Mouse (Mus musculus): Measurements from ENCODE around the gene Mrpl4. TPM values are rescaled to one million over a fixed set of nuclear protein-coding genes. Genes with fewer than 3 reads are reported as not detected.

The Mrpl4 gene
- total RNA-seq, 1 experiment, result 80.8 TPM

DNA sequence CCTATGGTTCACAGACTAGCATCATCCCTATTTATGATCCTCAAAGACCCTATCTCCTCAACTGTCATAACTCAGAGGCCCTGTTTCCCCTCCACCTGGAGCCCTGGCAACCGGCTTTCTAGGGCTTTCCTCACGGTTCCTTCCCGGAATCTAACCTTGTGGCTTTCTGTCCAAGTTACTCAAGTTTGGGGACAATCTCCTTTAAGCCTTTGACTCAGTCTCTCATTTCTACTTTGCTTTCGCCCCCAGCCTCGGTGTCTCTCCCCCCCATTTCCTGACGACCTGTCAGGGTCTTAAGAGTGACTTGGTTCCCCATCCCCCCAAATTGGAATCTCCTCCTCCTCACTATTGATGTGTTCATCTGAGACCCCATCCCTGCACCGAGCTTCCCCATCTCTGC lies 30.0 kb downstream of the Mrpl4 start:
- Histone ChIP-seq H3K4me3 (ENCODE audit: insufficient read depth in 1 of 2, low read depth in 1 of 2, low read length in 2 of 2, poor library complexity in 1 of 2, severe bottlenecking in 1 of 2) (peak overlapping the region; percentile 67 to 85), H3K4me1 (ENCODE audit: control insufficient read depth in 2 of 2, insufficient read depth in 2 of 2, low read length in 2 of 2, poor library complexity in 1 of 2) (peaks cover 8 to 46% of the 10 kb centered on the region in 2 experiments), H3K9ac (ENCODE audit: insufficient read depth, low read depth, low read length, poor library complexity, severe bottlenecking) (no peak overlapping the region; the same call in 1 of the 2 replicates), H3K27ac (ENCODE audit: insufficient read depth, low read depth, low read length, poor library complexity, severe bottlenecking) (no peak overlapping the region), H3K9me3 (ENCODE audit: control insufficient read depth, insufficient read depth, low read depth, low read length) (no peaks in the 10 kb centered on the region), H3K36me3 (ENCODE audit: control insufficient read depth, insufficient read depth, low read length, poor library complexity, severe bottlenecking) (peaks cover 8% of the 10 kb centered on the region)
- in situ Hi-C loops (cut with MboI; ENCODE audit: low sequenced_read_pairs in 2 of 2, unreplicated experiment in 2 of 2), result no loop called here
- DNase-seq (ENCODE audit: low read depth, low spot score), result no peak
- no peak for TF ChIP-seq ZC3H11A (IDR thresholded peaks at IDR 0.05; ENCODE audit: borderline replicate concordance, low read depth, low read length)
- no peak for TF ChIP-seq CHD2 (IDR thresholded peaks at IDR 0.05; ENCODE audit: low read depth, low read length)
- no peak for TF ChIP-seq MAFK (IDR thresholded peaks at IDR 0.05; ENCODE audit: insufficient read depth, low read depth, low read length)
- TF ChIP-seq HCFC1 (IDR thresholded peaks at IDR 0.05; ENCODE audit: borderline replicate concordance, insufficient read depth, low read length), result no peak
- no peak for TF ChIP-seq ZNF384 (IDR thresholded peaks at IDR 0.05; ENCODE audit: low read depth, low read length)

DNA sequence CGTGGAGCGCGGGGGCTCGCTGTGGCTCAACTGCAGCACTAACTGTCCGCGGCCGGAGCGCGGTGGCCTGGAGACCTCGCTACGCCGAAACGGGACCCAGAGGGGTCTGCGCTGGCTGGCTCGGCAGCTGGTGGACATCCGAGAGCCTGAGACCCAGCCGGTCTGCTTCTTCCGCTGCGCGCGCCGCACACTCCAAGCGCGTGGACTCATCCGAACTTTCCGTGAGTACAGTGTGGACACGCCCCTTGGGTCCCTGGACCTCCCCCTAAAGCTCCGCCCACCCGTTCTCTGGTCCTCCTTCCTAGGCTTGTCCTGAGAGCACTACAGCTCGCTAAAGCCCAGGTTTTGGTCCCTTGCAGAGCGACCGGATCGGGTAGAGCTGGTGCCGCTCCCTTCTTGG lies 30.6 kb downstream of the Mrpl4 start:
- Histone ChIP-seq H3K4me3 (ENCODE audit: insufficient read depth in 1 of 2, low read depth in 1 of 2, low read length in 2 of 2, poor library complexity in 1 of 2, severe bottlenecking in 1 of 2) (peak overlapping the region; percentile 61 to 85), H3K27ac (ENCODE audit: insufficient read depth, low read depth, low read length, poor library complexity, severe bottlenecking) (no peak overlapping the region), H3K4me1 (ENCODE audit: control insufficient read depth in 2 of 2, insufficient read depth in 2 of 2, low read length in 2 of 2, poor library complexity in 1 of 2) (peaks cover 6 to 46% of the 10 kb centered on the region in 2 experiments), H3K9ac (ENCODE audit: insufficient read depth, low read depth, low read length, poor library complexity, severe bottlenecking) (peak overlapping the region; percentile 51), H3K36me3 (ENCODE audit: control insufficient read depth, insufficient read depth, low read length, poor library complexity, severe bottlenecking) (peaks cover 2% of the 10 kb centered on the region; the same call in 1 of the 2 replicates), H3K9me3 (ENCODE audit: control insufficient read depth, insufficient read depth, low read depth, low read length) (no peaks in the 10 kb centered on the region)
- DNase-seq (ENCODE audit: low read depth, low spot score), result peak; percentile 94
- in situ Hi-C loops (cut with MboI; ENCODE audit: low sequenced_read_pairs in 2 of 2, unreplicated experiment in 2 of 2), result no loop called here
- TF ChIP-seq ZNF384 (IDR thresholded peaks at IDR 0.05; ENCODE audit: low read depth, low read length), result no peak
- TF ChIP-seq HCFC1 (IDR thresholded peaks at IDR 0.05; ENCODE audit: borderline replicate concordance, insufficient read depth, low read length), result no peak
- TF ChIP-seq ZC3H11A (IDR thresholded peaks at IDR 0.05; ENCODE audit: borderline replicate concordance, low read depth, low read length), result no peak
- TF ChIP-seq MAFK (IDR thresholded peaks at IDR 0.05; ENCODE audit: insufficient read depth, low read depth, low read length), result no peak
- TF ChIP-seq CHD2 (IDR thresholded peaks at IDR 0.05; ENCODE audit: low read depth, low read length), result no peak

DNA sequence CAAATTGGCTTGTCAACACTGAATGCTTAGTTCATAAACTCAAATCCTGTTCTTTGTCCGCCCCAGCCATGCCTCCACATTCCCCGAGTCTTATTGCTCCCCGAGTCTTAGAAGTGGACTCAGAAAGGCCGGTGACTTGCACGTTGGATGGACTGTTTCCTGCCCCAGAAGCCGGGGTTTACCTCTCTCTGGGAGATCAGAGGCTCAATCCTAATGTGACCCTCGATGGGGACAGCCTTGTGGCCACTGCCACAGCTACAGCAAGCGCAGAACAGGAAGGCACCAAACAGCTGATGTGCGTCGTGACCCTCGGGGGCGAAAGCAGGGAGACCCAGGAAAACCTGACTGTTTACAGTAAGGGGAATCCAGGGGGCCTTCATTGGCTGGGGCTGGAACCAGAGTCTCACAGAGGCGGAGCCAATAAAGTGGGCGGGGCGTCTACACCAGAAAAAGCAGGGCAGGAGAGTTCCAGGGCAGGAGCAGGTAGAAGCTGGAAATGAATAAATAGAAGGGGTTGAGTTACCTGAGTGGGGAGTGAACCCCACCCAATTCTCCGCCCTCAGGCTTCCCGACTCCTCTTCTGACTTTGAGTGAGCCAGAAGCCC lies 32.0 kb downstream of the Mrpl4 start:
- peak; percentile 81 for DNase-seq (ENCODE audit: low read depth, low spot score)

DNA sequence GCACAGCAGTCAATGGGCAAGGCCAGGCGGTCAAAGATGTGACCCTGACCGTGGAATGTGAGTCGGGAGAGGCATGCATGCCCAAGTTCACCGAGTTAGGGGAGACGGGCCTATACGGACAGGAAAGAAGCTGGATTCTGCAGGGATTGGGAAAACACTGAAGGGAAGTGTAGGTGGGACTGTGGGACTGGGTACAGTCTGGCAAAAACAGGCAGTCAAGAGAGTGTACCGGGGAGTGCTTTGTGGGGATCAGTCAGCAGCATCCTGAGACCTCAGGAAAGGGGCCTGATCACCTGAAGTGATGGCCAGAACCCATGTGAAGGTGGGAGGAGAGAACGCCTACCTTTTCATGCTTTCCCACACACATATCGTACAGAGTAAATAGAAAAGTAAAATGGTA lies 33.0 kb downstream of the Mrpl4 start:
- no peaks in the 10 kb centered on the region for H3K36me3 ChIP-seq (ENCODE audit: control insufficient read depth, insufficient read depth, low read length, poor library complexity, severe bottlenecking)
- peaks cover 0 to 37% of the 10 kb centered on the region in 2 experiments; a peak in 3 of 4 replicates for H3K4me1 ChIP-seq (ENCODE audit: control insufficient read depth in 2 of 2, insufficient read depth in 2 of 2, low read length in 2 of 2, poor library complexity in 1 of 2)
- H3K9ac ChIP-seq (ENCODE audit: insufficient read depth, low read depth, low read length, poor library complexity, severe bottlenecking), result no peak overlapping the region
- TF ChIP-seq ZNF384 (IDR thresholded peaks at IDR 0.05; ENCODE audit: low read depth, low read length) (no peak), ZC3H11A (IDR thresholded peaks at IDR 0.05; ENCODE audit: borderline replicate concordance, low read depth, low read length) (no peak), HCFC1 (IDR thresholded peaks at IDR 0.05; ENCODE audit: borderline replicate concordance, insufficient read depth, low read length) (no peak), CHD2 (IDR thresholded peaks at IDR 0.05; ENCODE audit: low read depth, low read length) (no peak), MAFK (IDR thresholded peaks at IDR 0.05; ENCODE audit: insufficient read depth, low read depth, low read length) (no peak)
- DNase-seq (ENCODE audit: low read depth, low spot score), result no peak
- no peak overlapping the region; the same call in 1 of the 2 replicates for H3K27ac ChIP-seq (ENCODE audit: insufficient read depth, low read depth, low read length, poor library complexity, severe bottlenecking)
- no peaks in the 10 kb centered on the region for H3K9me3 ChIP-seq (ENCODE audit: control insufficient read depth, insufficient read depth, low read depth, low read length)
- peak overlapping the region in 1 of 2 experiments; percentile 13; a peak in 1 of 4 replicates for H3K4me3 ChIP-seq (ENCODE audit: insufficient read depth in 1 of 2, low read depth in 1 of 2, low read length in 2 of 2, poor library complexity in 1 of 2, severe bottlenecking in 1 of 2)
- in situ Hi-C loops (cut with MboI; ENCODE audit: low sequenced_read_pairs in 2 of 2, unreplicated experiment in 2 of 2), result no loop called here

More for the DNA sequence above, 32.0 kb downstream of the Mrpl4 start:
- H3K9ac ChIP-seq (ENCODE audit: insufficient read depth, low read depth, low read length, poor library complexity, severe bottlenecking), result no peak overlapping the region
- H3K27ac ChIP-seq (ENCODE audit: insufficient read depth, low read depth, low read length, poor library complexity, severe bottlenecking), result no peak overlapping the region
- TF ChIP-seq ZC3H11A (IDR thresholded peaks at IDR 0.05; ENCODE audit: borderline replicate concordance, low read depth, low read length) (no peak), CHD2 (IDR thresholded peaks at IDR 0.05; ENCODE audit: low read depth, low read length) (no peak), MAFK (IDR thresholded peaks at IDR 0.05; ENCODE audit: insufficient read depth, low read depth, low read length) (no peak), ZNF384 (IDR thresholded peaks at IDR 0.05; ENCODE audit: low read depth, low read length) (no peak), HCFC1 (IDR thresholded peaks at IDR 0.05; ENCODE audit: borderline replicate concordance, insufficient read depth, low read length) (no peak)
- H3K4me3 ChIP-seq (ENCODE audit: insufficient read depth in 1 of 2, low read depth in 1 of 2, low read length in 2 of 2, poor library complexity in 1 of 2, severe bottlenecking in 1 of 2), result peak overlapping the region in 1 of 2 experiments; percentile 38; a peak in 2 of 4 replicates
- H3K4me1 ChIP-seq (ENCODE audit: control insufficient read depth in 2 of 2, insufficient read depth in 2 of 2, low read length in 2 of 2, poor library complexity in 1 of 2), result peaks cover 0 to 44% of the 10 kb centered on the region in 2 experiments; a peak in 3 of 4 replicates
- H3K9me3 ChIP-seq (ENCODE audit: control insufficient read depth, insufficient read depth, low read depth, low read length), result no peaks in the 10 kb centered on the region
- H3K36me3 ChIP-seq (ENCODE audit: control insufficient read depth, insufficient read depth, low read length, poor library complexity, severe bottlenecking), result no peaks in the 10 kb centered on the region
- in situ Hi-C loops (cut with MboI; ENCODE audit: low sequenced_read_pairs in 2 of 2, unreplicated experiment in 2 of 2), result no loop called here

Data from ES-E14 (cell line).